8 mouse cellular contexts compared by ENCODE assay signal in the genomic region with DNA sequence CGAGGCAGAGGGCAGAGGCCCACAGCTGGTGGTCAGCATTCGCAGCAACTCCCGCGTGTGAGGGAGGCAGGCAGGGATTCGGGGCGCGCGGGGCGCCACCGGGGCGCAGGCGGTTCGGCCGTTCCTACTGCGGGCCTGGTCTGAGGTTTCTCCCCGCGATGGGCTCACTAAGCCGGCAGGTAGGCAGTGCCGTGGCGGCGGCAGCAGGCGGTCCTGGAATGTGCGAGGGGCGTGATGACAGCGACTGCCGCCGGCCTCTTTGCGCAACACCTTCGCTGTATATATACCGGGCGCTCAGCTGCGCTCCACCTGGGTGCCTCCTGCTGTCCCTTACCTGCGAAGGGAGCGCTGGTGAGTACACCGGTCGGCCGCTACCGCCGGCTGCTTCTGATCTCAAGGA. TPM values are rescaled to one million over a fixed set of nuclear protein-coding genes. Genes with fewer than 3 reads are reported as not detected.
A peak's percentile ranks its signal among the peaks of the same experiment; 100 is the strongest.
DNase-seq lines count a peak whose midpoint lies in the region; ATAC-seq and TF ChIP-seq lines count a peak whose summit lies in the region.

No protein-coding gene starts in this region.

- TF ChIP-seq POLR2A in kidney, adult 2 months (IDR thresholded peaks at IDR 0.05; ENCODE audit: low read depth, low read length), result no peak
- peak; percentile 87 for TF ChIP-seq POLR2A in lung, adult 2 months (IDR thresholded peaks at IDR 0.05; ENCODE audit: borderline replicate concordance, extremely low read depth, low read depth, low read length)
- TF ChIP-seq POLR2A in small intestine, adult 2 months (IDR thresholded peaks at IDR 0.05; ENCODE audit: low read depth, low read length), result peak; percentile 21; the same call in 1 of the 2 replicates

- no peak for DNase-seq in heart, embryonic 10.5 days (ENCODE audit: low spot score)
- no peak for DNase-seq in heart, postnatal 25 days (ENCODE audit: low spot score)
- DNase-seq in kidney, adult 2 months, result peak; percentile 46
- peak; percentile 74 for DNase-seq in lung, adult 2 months
- no peak for DNase-seq in layer of hippocampus, adult 8-10 months (ENCODE audit: low spot score in 2 of 2)
- DNase-seq in heart, adult 18-20 months, result no peak

- WGBS in heart, embryonic 10.5 days, result under 1% methylated on average over 39 of the region's 39 CpGs
- WGBS in embryonic facial prominence, embryonic 12.5 days, result 1% methylated on average over 39 of the region's 39 CpGs
- WGBS in kidney, adult 2 months, result 4% methylated on average over 38 of the region's 39 CpGs
- 5% methylated on average over 38 of the region's 39 CpGs for WGBS in lung, adult 2 months
- 2% methylated on average over 39 of the region's 39 CpGs for WGBS in small intestine, adult 2 months

- H3K4me2 ChIP-seq in embryonic facial prominence, embryonic 12.5 days (replicated peaks), result peak overlapping the region; percentile 77

- intact Hi-C loops in heart, postnatal 25 days (cut with DNase I), result no loop called here

- ATAC-seq in embryonic facial prominence, embryonic 12.5 days (ENCODE audit: insufficient number of reproducible peaks, insufficient read depth, low FRiP score, low TSS enrichment), result peak; percentile 41; the same call in 1 of the 2 replicates

- H3K9ac ChIP-seq in embryonic facial prominence, embryonic 12.5 days, result peak overlapping the region; percentile 15; the same call in 1 of the 2 replicates

- no peaks in the 10 kb centered on the region for H3K36me3 ChIP-seq in heart, embryonic 10.5 days
- H3K36me3 ChIP-seq in embryonic facial prominence, embryonic 12.5 days, result no peaks in the 10 kb centered on the region
- no peaks in the 10 kb centered on the region for H3K36me3 ChIP-seq in kidney, adult 2 months (ENCODE audit: control insufficient read depth, insufficient read depth, low read length)
- no peaks in the 10 kb centered on the region for H3K36me3 ChIP-seq in small intestine, adult 2 months (ENCODE audit: control insufficient read depth, insufficient read depth, low read length)

- no peaks in the 10 kb centered on the region for H3K9me3 ChIP-seq in heart, embryonic 10.5 days
- no peaks in the 10 kb centered on the region for H3K9me3 ChIP-seq in embryonic facial prominence, embryonic 12.5 days

- H3K27me3 ChIP-seq in heart, embryonic 10.5 days (ENCODE audit: insufficient read depth, poor library complexity, severe bottlenecking), result peaks cover 44% of the 10 kb centered on the region
- peaks cover 22% of the 10 kb centered on the region for H3K27me3 ChIP-seq in embryonic facial prominence, embryonic 12.5 days
- H3K27me3 ChIP-seq in kidney, adult 2 months (replicated peaks; ENCODE audit: control insufficient read depth, insufficient read depth, low read length), result no peaks in the 10 kb centered on the region
- H3K27me3 ChIP-seq in small intestine, adult 2 months (ENCODE audit: control insufficient read depth, insufficient read depth, low read length), result no peaks in the 10 kb centered on the region; the same call in 1 of the 2 replicates

- TF ChIP-seq CTCF in kidney, adult 2 months (conservative IDR thresholded peaks at IDR 0.05; ENCODE audit: insufficient read depth, insufficient read length, low read depth, low read length), result no peak
- no peak for TF ChIP-seq CTCF in lung, adult 2 months (IDR thresholded peaks at IDR 0.05; ENCODE audit: insufficient read depth, low read length)
- TF ChIP-seq CTCF in small intestine, adult 2 months (IDR thresholded peaks at IDR 0.05; ENCODE audit: extremely low read depth, insufficient read length, insufficient replicate concordance, low read depth, low read length), result no peak

- peak overlapping the region; percentile 59 for H3K4me3 ChIP-seq in heart, embryonic 10.5 days
- peak overlapping the region; percentile 33 for H3K4me3 ChIP-seq in embryonic facial prominence, embryonic 12.5 days
- peak overlapping the region; percentile 38; the same call in 1 of the 2 replicates for H3K4me3 ChIP-seq in kidney, adult 2 months (ENCODE audit: insufficient read depth, low read depth, low read length)
- peak overlapping the region; percentile 85 for H3K4me3 ChIP-seq in lung, adult 2 months (replicated peaks; ENCODE audit: extremely low read depth, low read depth, low read length)
- H3K4me3 ChIP-seq in small intestine, adult 2 months (ENCODE audit: low read depth, low read length), result peak overlapping the region; percentile 71

- H3K27ac ChIP-seq in heart, embryonic 10.5 days, result 0 out of 2 replicates have a peak overlapping the region, but pooled peaks have one; percentile 38
- no peak overlapping the region for H3K27ac ChIP-seq in embryonic facial prominence, embryonic 12.5 days
- H3K27ac ChIP-seq in kidney, adult 2 months (ENCODE audit: insufficient read depth, low read depth, low read length), result peak overlapping the region; percentile 31; the same call in 1 of the 2 replicates
- peak overlapping the region; percentile 60; the same call in 1 of the 2 replicates for H3K27ac ChIP-seq in small intestine, adult 2 months (ENCODE audit: insufficient read depth, low read depth, low read length)

- peaks cover 12% of the 10 kb centered on the region; the same call in 1 of the 2 replicates for H3K4me1 ChIP-seq in heart, embryonic 10.5 days
- peaks cover 8% of the 10 kb centered on the region for H3K4me1 ChIP-seq in embryonic facial prominence, embryonic 12.5 days
- H3K4me1 ChIP-seq in kidney, adult 2 months (ENCODE audit: control insufficient read depth, insufficient read depth, low read length), result peaks cover 10% of the 10 kb centered on the region
- no peaks in the 10 kb centered on the region for H3K4me1 ChIP-seq in lung, adult 2 months (ENCODE audit: control insufficient read depth, insufficient read depth, low read length)
- peaks cover 31% of the 10 kb centered on the region for H3K4me1 ChIP-seq in small intestine, adult 2 months (ENCODE audit: control insufficient read depth, insufficient read depth, insufficient read length, low read length)

RNA-seq across cellular contexts. Expression of gene Slc34a2, which starts 11.2 kb away (rescaled TPM):
- not detected in 2 replicates for polyA plus RNA-seq in heart, embryonic 10.5 days (2016; fragmentation: Nextera tagmentation; extraction: Ambion mirVana)
- under 1 TPM; 0.05 to 0.36 TPM for total RNA-seq in heart, postnatal 25 days (2021)
- 0.05 and 0.06 TPM in 2 replicates for polyA plus RNA-seq in embryonic facial prominence, embryonic 12.5 days (2016; fragmentation: Nextera tagmentation; extraction: Ambion mirVana)
- polyA plus RNA-seq in kidney, adult 2 months (2012; rRNA removed), result 2.9 and 3.1 TPM in 2 replicates
- polyA plus RNA-seq in lung, adult 2 months (2012; rRNA removed), result 1,059 and 1,222 TPM in 2 replicates
- polyA plus RNA-seq in small intestine, adult 2 months (2012; rRNA removed), result 4.3 and 447 TPM in 2 replicates
- total RNA-seq in layer of hippocampus, adult 8-10 months (2022), result not detected
- total RNA-seq in heart, adult 18-20 months (2021), result under 1 TPM in 1 of 2 experiments, not detected in 1; 0.10 TPM

Comparison
In these comparisons a context has a peak if more than half of its experiments do, and no peak if none do; other contexts are left out.
1. DNase-seq: peak in kidney, adult 2 months (single experiment) and lung, adult 2 months (single experiment); none in heart, embryonic 10.5 days (single experiment), heart, postnatal 25 days (single experiment), layer of hippocampus, adult 8-10 months (0 of 2) and heart, adult 18-20 months (0 of 2).
2. H3K4me3 ChIP-seq: peak in every context shown above with its lines; median percentile 85 in lung, adult 2 months; 71 in small intestine, adult 2 months; 59 in heart, embryonic 10.5 days; 38 in kidney, adult 2 months; 33 in embryonic facial prominence, embryonic 12.5 days.